Mouse (Mus musculus): ENCODE results near the gene Bsg.

- TF ChIP-seq CTCF (IDR thresholded peaks at IDR 0.05; ENCODE audit: low read depth, low read length) (no peak), POLR2A (IDR thresholded peaks at IDR 0.05; ENCODE audit: extremely low read depth, insufficient read depth, low read length) (no peak)
These were observed 19.4 kb downstream of the Bsg start for GRCm38 (mm10) chr10:79723692-79724091.

All from liver, adult 2 months (tissue).